Mouse (Mus musculus) liver, adult 2 months (tissue): Measurements from ENCODE around the gene Gm10300.

ENCODE experiments used
- CTCF ChIP-seq: fragments of 200-500 bp; IDR thresholded peaks from 2 replicates; pipeline ENCODE4 v1.5.1; 2011; ENCODE audit warnings: low read depth, low read length, control low read depth
- POLR2A ChIP-seq: fragments of 200-500 bp; IDR thresholded peaks from 2 replicates; pipeline ENCODE4 v1.6.1; 2011; ENCODE audit warnings: low read length, control low read depth; ENCODE audit not compliant: insufficient read depth; ENCODE audit errors: extremely low read depth

DNA sequence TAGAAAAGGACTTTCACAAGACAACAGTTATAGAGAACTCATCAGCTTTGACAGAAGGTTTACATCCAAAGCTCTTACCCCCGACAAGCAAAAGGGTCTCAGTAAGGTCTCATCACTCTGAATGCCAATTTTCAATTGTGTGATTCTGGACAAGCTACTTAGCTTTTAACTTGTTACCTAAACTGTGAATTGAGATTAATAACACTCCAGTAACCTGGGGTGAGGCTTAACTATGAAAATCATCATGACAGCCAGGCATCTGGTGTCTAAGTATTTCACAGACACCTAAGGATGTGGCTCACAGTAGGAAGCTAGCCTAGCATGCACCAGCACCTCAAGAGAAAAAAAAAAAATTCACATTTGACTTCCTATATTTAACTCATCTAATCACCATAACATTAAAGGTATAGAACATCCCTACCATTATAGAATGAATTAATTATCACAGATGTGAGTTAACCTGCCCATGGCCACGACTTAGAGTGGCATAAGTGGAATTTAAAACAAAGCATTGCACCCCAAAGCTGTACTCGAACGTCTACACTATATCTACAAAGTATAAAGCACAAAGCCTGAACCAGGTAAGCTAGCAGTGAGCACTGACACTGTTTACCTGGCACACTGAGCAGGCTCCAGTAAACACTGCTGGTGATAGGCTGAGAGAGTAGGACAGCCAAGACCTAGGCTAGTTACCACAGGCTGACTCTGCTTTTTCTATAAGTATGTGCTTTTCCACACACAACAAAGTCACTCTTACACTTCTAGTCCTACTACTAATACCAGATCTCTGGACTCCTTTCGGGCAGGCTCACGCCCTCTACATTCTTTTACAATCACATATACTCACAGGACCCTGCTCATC is 32.8 kb upstream of the Gm10300 start:
- TF ChIP-seq POLR2A (no peak), CTCF (no peak)
